Mouse (Mus musculus) CH12.LX (cell line): ENCODE measurements around the gene Icmt. TPM values are rescaled to one million over a fixed set of nuclear protein-coding genes. Genes with fewer than 3 reads are reported as not detected.

ENCODE experiments used
- DNase-seq: peaks from one replicate; pipeline ENCODE4 v3.0.0-alpha.2; 2013; ENCODE audit errors: extremely low read depth
- H3K27ac ChIP-seq: 2 replicates; pipeline ENCODE4 v1.5.1; 2012; ENCODE audit warnings: low read depth, mild to moderate bottlenecking, control low read depth, moderate library complexity; ENCODE audit not compliant: insufficient read depth
- H3K27me3 ChIP-seq: replicated peaks from 2 replicates; pipeline ENCODE3; 2012; ENCODE audit warnings: inconsistent platforms
- H3K36me3 ChIP-seq, 2 experiments: replicated peaks in 1 of 2; 2 replicates each; pipeline versions ENCODE3 to v1.6.1; 2012; ENCODE audit warnings: inconsistent platforms in 1 of 2, low read length in 1 of 2, mild to moderate bottlenecking in 1 of 2, mixed read lengths in 1 of 2, moderate library complexity in 1 of 2; ENCODE audit not compliant: control insufficient read depth in 1 of 2, insufficient read depth in 1 of 2
- H3K4me1 ChIP-seq, 2 experiments: 2 replicates each; pipeline ENCODE4 v1.6.1; 2012; ENCODE audit warnings: inconsistent platforms in 1 of 2, moderate library complexity in 1 of 2; ENCODE audit not compliant: insufficient read depth in 2 of 2, control insufficient read depth in 1 of 2
- H3K4me2 ChIP-seq: 2 replicates; pipeline ENCODE4 v1.6.1; 2012; ENCODE audit warnings: low read depth, mild to moderate bottlenecking, control low read depth; ENCODE audit not compliant: poor library complexity, insufficient read depth, severe bottlenecking
- H3K4me3 ChIP-seq, 3 experiments: fragments of 150-350 bp in 1 of 3; sonication (generic) in 1 of 3; replicated peaks in 1 of 3; 2 replicates each; pipeline versions ENCODE3 to v1.5.1; 2011 to 2012; ENCODE audit warnings: low read depth in 2 of 3, low read length in 2 of 3, mild to moderate bottlenecking in 2 of 3, moderate library complexity in 2 of 3, control low read depth in 1 of 3, improper control_type of control experiment in 1 of 3, inconsistent platforms in 1 of 3, mixed read lengths in 1 of 3; ENCODE audit not compliant: poor library complexity in 1 of 3
- H3K79me2 ChIP-seq: replicated peaks from 2 replicates; pipeline ENCODE4 v1.6.1; 2012; ENCODE audit warnings: mild to moderate bottlenecking, moderate library complexity; ENCODE audit not compliant: control insufficient read depth, poor library complexity, insufficient read depth, severe bottlenecking; ENCODE audit errors: extremely low read depth
- H3K9ac ChIP-seq: 2 replicates; pipeline ENCODE4 v1.6.1; 2012; ENCODE audit warnings: low read depth, mild to moderate bottlenecking, control low read depth, moderate library complexity; ENCODE audit not compliant: insufficient read depth
- H3K9me3 ChIP-seq: replicated peaks from 2 replicates; pipeline ENCODE3; 2012; ENCODE audit warnings: low read length, inconsistent platforms, mixed read lengths
- E2F4 ChIP-seq: IDR thresholded peaks from 2 replicates; pipeline ENCODE4 v1.6.1; 2011; ENCODE audit warnings: low read depth, low read length, improper control_type of control experiment; ENCODE audit not compliant: insufficient replicate concordance
- ELF1 ChIP-seq: IDR thresholded peaks from 2 replicates; pipeline ENCODE4 v1.6.1; 2014; ENCODE audit warnings: low read depth, mild to moderate bottlenecking, inconsistent platforms, low read length, improper control_type of control experiment
- EP300 ChIP-seq: IDR thresholded peaks from 2 replicates; pipeline ENCODE4 v1.6.1; 2011; ENCODE audit warnings: low read length, improper control_type of control experiment
- HCFC1 ChIP-seq: IDR thresholded peaks from 2 replicates; pipeline ENCODE4 v1.6.1; 2012; ENCODE audit warnings: low read depth, mild to moderate bottlenecking, inconsistent platforms, low read length, improper control_type of control experiment
- KAT2A ChIP-seq: IDR thresholded peaks from 2 replicates; pipeline ENCODE4 v1.6.1; 2012; ENCODE audit warnings: low read length, improper control_type of control experiment, inconsistent platforms; ENCODE audit not compliant: insufficient replicate concordance
- MAFK ChIP-seq: IDR thresholded peaks from 2 replicates; pipeline ENCODE4 v1.6.1; 2011; ENCODE audit warnings: low read length, improper control_type of control experiment; ENCODE audit not compliant: insufficient replicate concordance
- MAX ChIP-seq: IDR thresholded peaks from 2 replicates; pipeline ENCODE4 v1.6.1; 2011; ENCODE audit warnings: low read length, improper control_type of control experiment
- MAZ ChIP-seq: IDR thresholded peaks from 2 replicates; pipeline ENCODE4 v1.6.1; 2012; ENCODE audit warnings: low read depth, mild to moderate bottlenecking, inconsistent platforms, low read length, improper control_type of control experiment, moderate library complexity
- MEF2A ChIP-seq: IDR thresholded peaks from 2 replicates; pipeline ENCODE4 v1.6.1; 2014; ENCODE audit warnings: low read depth, mild to moderate bottlenecking, inconsistent platforms, low read length, improper control_type of control experiment, borderline replicate concordance
- MXI1 ChIP-seq: IDR thresholded peaks from 2 replicates; pipeline ENCODE4 v1.6.1; 2011; ENCODE audit warnings: mild to moderate bottlenecking, low read depth, low read length, improper control_type of control experiment
- NELFE ChIP-seq: IDR thresholded peaks from 2 replicates; pipeline ENCODE4 v1.6.1; 2011; ENCODE audit warnings: low read depth, low read length, improper control_type of control experiment
- NRF1 ChIP-seq: IDR thresholded peaks from 2 replicates; pipeline ENCODE4 v1.6.1; 2014; ENCODE audit warnings: low read depth, mild to moderate bottlenecking, inconsistent platforms, low read length, improper control_type of control experiment, moderate library complexity
- POLR2A ChIP-seq: IDR thresholded peaks from 2 replicates; pipeline ENCODE4 v1.6.1; 2011; ENCODE audit warnings: low read depth, mild to moderate bottlenecking, improper control_type of control experiment, low read length
- SIN3A ChIP-seq: IDR thresholded peaks from 2 replicates; pipeline ENCODE4 v1.6.1; 2012; ENCODE audit warnings: low read length, improper control_type of control experiment, inconsistent platforms
- SMC3 ChIP-seq: IDR thresholded peaks from 2 replicates; pipeline ENCODE4 v1.6.1; 2011; ENCODE audit warnings: low read depth, low read length, improper control_type of control experiment
- TBP ChIP-seq: conservative IDR thresholded peaks from 2 replicates; pipeline ENCODE4 v1.6.1; 2011; ENCODE audit warnings: low read depth, low read length, improper control_type of control experiment
- TCF12 ChIP-seq: IDR thresholded peaks from 2 replicates; pipeline ENCODE4 v1.6.1; 2014; ENCODE audit warnings: low read depth, mild to moderate bottlenecking, inconsistent platforms, low read length, improper control_type of control experiment
- USF1 ChIP-seq: IDR thresholded peaks from 2 replicates; pipeline ENCODE4 v1.6.1; 2014; ENCODE audit warnings: low read depth, mild to moderate bottlenecking, inconsistent platforms, low read length, improper control_type of control experiment
- ZKSCAN1 ChIP-seq: IDR thresholded peaks from 2 replicates; pipeline ENCODE4 v1.6.1; 2012; ENCODE audit warnings: low read depth, inconsistent platforms, low read length, improper control_type of control experiment, borderline replicate concordance
- ZMIZ1 ChIP-seq: IDR thresholded peaks from 2 replicates; pipeline ENCODE4 v1.6.1; 2012; ENCODE audit warnings: low read depth, mild to moderate bottlenecking, inconsistent platforms, low read length, improper control_type of control experiment
- ZNF384 ChIP-seq: IDR thresholded peaks from 2 replicates; pipeline ENCODE4 v1.6.1; 2012; ENCODE audit warnings: low read depth, low read length, improper control_type of control experiment, inconsistent platforms
- dilution Hi-C: fragments of 300-500 bp; cut with MboI; formaldehyde crosslinking; loops from 2 replicates; pipeline ENCODE4 v1.14.3; 2020; ENCODE audit warnings: low sequenced_read_pairs; ENCODE audit not compliant: extremely low pct_unique_long_range_greater_than_20kb, extremely low pct_ligation_motif_present
- in situ Hi-C: fragments of 300-500 bp; cut with MboI; formaldehyde crosslinking; loops from 3 replicates; pipeline ENCODE4 v1.14.3; 2019; ENCODE audit warnings: low sequenced_read_pairs, low pct_ligation_motif_present, low pct_unique_long_range_greater_than_20kb, mixed read lengths
- polyA plus RNA-seq: library from polyadenylated mRNA; unstranded; fragments of >175 nt; gene quantifications from 2 replicates; pipeline ENCODE4 v1.2.1, GENCODE M21; 2012; ENCODE audit warnings: low read depth; ENCODE audit not compliant: insufficient read length
- total RNA-seq, 2 experiments: library from RNA; depleted of rRNA; stranded (reverse); fragments of 300-350 nt in 1 of 2; fragments of >200 nt in 1 of 2; gene quantifications; 2 replicates each; pipeline ENCODE4 v1.2.3; 2012 to 2014

Gene Icmt
- total and polyA plus RNA-seq, 3 experiments: 18.5 to 29.8 (median 21.5) TPM

GRCm38 (mm10) chr4:152273621-152274236 lies 23.3 kb upstream of the Icmt start, which contains the start of gene Gpr153:
Gpr153 (plus strand) TSS chr4:152274232.
- Histone ChIP-seq H3K9me3 (peaks cover 2% of the 10 kb centered on the region), H3K4me2 (no peak within 1 kb of the TSS), H3K27ac (no peak within 1 kb of the TSS), H3K9ac (no peak within 1 kb of the TSS), H3K79me2 (no peaks in the 10 kb centered on the region), H3K27me3 (no peaks in the 10 kb centered on the region), H3K36me3 (peaks cover 0 to 7% of the 10 kb centered on the region in 2 experiments), H3K4me3 (peak within 1 kb of the TSS in 1 of 3 experiments; percentile 45), H3K4me1 (peaks cover 45 to 51% of the 10 kb centered on the region in 2 experiments)
- dilution Hi-C loops: no loop called here
- no peak for TF ChIP-seq MXI1
- no peak for TF ChIP-seq TBP
- TF ChIP-seq MAZ: no peak
- no peak for TF ChIP-seq NRF1
- no peak for TF ChIP-seq SIN3A
- in situ Hi-C loops: no loop called here
- DNase-seq: no peak

DNA sequence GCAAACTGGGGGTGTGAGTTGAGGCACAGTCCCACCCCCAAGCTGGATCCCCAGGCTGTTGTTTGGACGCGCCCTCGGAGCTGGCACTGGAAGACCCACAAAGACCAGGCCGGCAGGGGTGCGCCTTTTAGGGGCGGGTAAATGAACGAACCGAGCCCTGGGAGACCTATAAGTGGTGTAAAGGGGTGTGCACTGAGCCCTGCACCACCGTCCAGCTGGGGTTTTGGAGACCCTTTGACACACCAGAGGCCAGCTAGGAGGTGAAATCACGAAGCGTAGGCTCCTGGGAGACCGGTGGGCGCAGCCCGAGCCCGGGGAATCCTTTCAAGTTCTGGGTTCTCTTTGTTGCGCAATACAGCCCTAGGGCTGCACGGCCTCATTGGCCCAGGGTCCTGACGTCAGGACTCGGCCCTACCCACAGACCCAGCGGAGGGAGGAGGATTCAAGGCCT lies 22.3 kb upstream of the Icmt start:
- no peak overlapping the region for H3K9ac ChIP-seq
- peak overlapping the region in 1 of 3 experiments; percentile 45 for H3K4me3 ChIP-seq
- H3K9me3 ChIP-seq: peaks cover 2% of the 10 kb centered on the region
- no peaks in the 10 kb centered on the region for H3K79me2 ChIP-seq
- dilution Hi-C loops (no loop called here), in situ Hi-C loops (loop anchor here (25.0 kb wide), 1 partner anchor 1838 kb away; no protein-coding TSS in a partner anchor)
- TF ChIP-seq ZNF384: no peak
- no peak for TF ChIP-seq TBP
- TF ChIP-seq EP300: no peak
- TF ChIP-seq NELFE: no peak
- TF ChIP-seq USF1: no peak
- TF ChIP-seq ZMIZ1: no peak
- TF ChIP-seq ZKSCAN1: no peak
- no peak for TF ChIP-seq NRF1
- TF ChIP-seq MAFK: no peak
- TF ChIP-seq SIN3A: no peak
- TF ChIP-seq ELF1: no peak
- TF ChIP-seq MAX: no peak
- no peak for TF ChIP-seq MEF2A
- no peak for TF ChIP-seq TCF12
- TF ChIP-seq HCFC1: no peak
- TF ChIP-seq POLR2A: no peak
- no peak for TF ChIP-seq E2F4
- TF ChIP-seq KAT2A: no peak
- no peak for TF ChIP-seq SMC3
- no peak for DNase-seq
- H3K4me1 ChIP-seq: peaks cover 37 to 41% of the 10 kb centered on the region in 2 experiments
- peaks cover 0 to 11% of the 10 kb centered on the region in 2 experiments for H3K36me3 ChIP-seq
- H3K27me3 ChIP-seq: no peaks in the 10 kb centered on the region
- H3K27ac ChIP-seq: no peak overlapping the region
- no peak overlapping the region for H3K4me2 ChIP-seq
